Mouse (Mus musculus) liver, embryonic 15.5 days (tissue): ENCODE data around the gene Egfl6. TPM values are rescaled to one million over a fixed set of nuclear protein-coding genes. Genes with fewer than 3 reads are reported as not detected.

Source experiments
- ATAC-seq: fragments of 200-750 bp; cut with Nextera tagmentation; 2 replicates; pipeline ENCODE4 v1.8.0; 2017; ENCODE audit warnings: moderate number of reproducible peaks, mild to moderate bottlenecking, moderate library complexity; ENCODE audit not compliant: insufficient read depth
- H3K27ac ChIP-seq: fragments of 300-500 bp; sonication (generic); replicated peaks from 2 replicates; pipeline ENCODE4 v1.5.1; 2015; ENCODE audit warnings: mild to moderate bottlenecking, inconsistent platforms
- H3K27me3 ChIP-seq: fragments of 300-500 bp; sonication (generic); 2 replicates; pipeline ENCODE4 v1.6.1; 2015; ENCODE audit warnings: mild to moderate bottlenecking, inconsistent platforms
- H3K36me3 ChIP-seq: fragments of 300-500 bp; sonication (generic); replicated peaks from 2 replicates; pipeline ENCODE4 v1.6.1; 2015; ENCODE audit warnings: moderate library complexity, mild to moderate bottlenecking, inconsistent platforms
- H3K4me1 ChIP-seq: fragments of 300-500 bp; sonication (generic); replicated peaks from 2 replicates; pipeline ENCODE4 v1.6.1; 2015; ENCODE audit warnings: inconsistent platforms
- H3K4me2 ChIP-seq: fragments of 300-500 bp; sonication (generic); 2 replicates; pipeline ENCODE4 v1.6.1; 2015; ENCODE audit warnings: moderate library complexity, mild to moderate bottlenecking, inconsistent platforms
- H3K4me3 ChIP-seq: fragments of 300-500 bp; sonication (generic); replicated peaks from 2 replicates; pipeline ENCODE4 v1.5.1; 2015; ENCODE audit warnings: mild to moderate bottlenecking, inconsistent platforms
- H3K9ac ChIP-seq: fragments of 300-500 bp; sonication (generic); 2 replicates; pipeline ENCODE4 v1.6.1; 2015; ENCODE audit warnings: moderate library complexity, mild to moderate bottlenecking, inconsistent platforms
- H3K9me3 ChIP-seq: fragments of 300-500 bp; sonication (generic); replicated peaks from 2 replicates; pipeline ENCODE4 v1.6.1; 2016; ENCODE audit warnings: inconsistent platforms
- WGBS: fragments of 180-500 bp; shearing (Covaris S2); methylation state at CpG from one replicate; pipeline ENCODE4 v1.1.7; 2015; ENCODE audit warnings: mixed read lengths; ENCODE audit not compliant: insufficient replicate concordance; 5-methylcytosine and 5-hydroxymethylcytosine counted together
- polyA plus RNA-seq: library from polyadenylated mRNA; unstranded; fragments of >200 nt; fragmentation: Nextera tagmentation; extraction: Ambion mirVana; gene quantifications from 2 replicates; pipeline ENCODE4 v1.2.1, GENCODE M21; 2015

Gene Egfl6
- polyA plus RNA-seq, 1 experiment from 2014 or later = 0.89 TPM

- peak overlapping the region; percentile 72 for H3K4me3 ChIP-seq
- no peaks in the 10 kb centered on the region for H3K9me3 ChIP-seq
- H3K4me2 ChIP-seq = peak overlapping the region; percentile 68
- H3K36me3 ChIP-seq = no peaks in the 10 kb centered on the region
- WGBS = 17% methylated on average over 28 of the region's 28 CpGs
- H3K4me1 ChIP-seq = 0 out of 2 replicates have a peak, but pooled peaks cover 2% of the 10 kb centered on the region
- H3K9ac ChIP-seq = peak overlapping the region; percentile 70
- peak overlapping the region; percentile 76 for H3K27ac ChIP-seq
- no peaks in the 10 kb centered on the region for H3K27me3 ChIP-seq
- ATAC-seq = peak; percentile 37
These were observed 106.7 kb downstream of the Egfl6 start for GRCm38 (mm10) chrX:166478631-166479364.

- Histone ChIP-seq H3K27me3 (no peaks in the 10 kb centered on the region), H3K4me1 (0 out of 2 replicates have a peak, but pooled peaks cover 2% of the 10 kb centered on the region), H3K9ac (no peak overlapping the region), H3K9me3 (no peaks in the 10 kb centered on the region), H3K4me3 (peak overlapping the region; percentile 3; the same call in 1 of the 2 replicates), H3K27ac (no peak overlapping the region), H3K36me3 (no peaks in the 10 kb centered on the region), H3K4me2 (peak overlapping the region; percentile 68; the same call in 1 of the 2 replicates)
- 60% methylated on average over 6 of the region's 6 CpGs for WGBS
- no peak for ATAC-seq
These were observed 108.1 kb downstream of the Egfl6 start for GRCm38 (mm10) chrX:166477393-166477792.

Other genes with a start within 250 kb of the Egfl6 start
- gene Trappc2, start 145.1 kb downstream of the Egfl6 start, polyA plus RNA-seq = 9.7 and 9.9 TPM in 2 replicates
- gene Ofd1, start 145.0 kb downstream of the Egfl6 start, polyA plus RNA-seq = 2.1 and 2.2 TPM in 2 replicates
- gene Rab9, start 105.9 kb downstream of the Egfl6 start, polyA plus RNA-seq = 18.6 and 21.9 TPM in 2 replicates
- gene Tceanc, start 67.2 kb downstream of the Egfl6 start, polyA plus RNA-seq = 3.0 and 3.2 TPM in 2 replicates